Mouse (Mus musculus) macrophage (primary cell): ENCODE measurements at regions not wholly inside any gene's neighbourhood (a gene's known extent, or its start where the extent isn't known, plus 50 kb on each side); places are given as distances from the start of the nearest gene placed in this dataset.

Experiments
- H3K27ac ChIP-seq: fragments of 350-480 bp; formaldehyde crosslinking; 2 replicates; pipeline ENCODE4 v1.9.0; 2021
- H3K36me3 ChIP-seq: fragments of 350-480 bp; formaldehyde crosslinking; 2 replicates; pipeline ENCODE4 v1.9.0; 2021; ENCODE audit errors: inconsistent target
- H3K4me3 ChIP-seq: fragments of 350-480 bp; formaldehyde crosslinking; 2 replicates; pipeline ENCODE4 v1.9.0; 2021; ENCODE audit errors: inconsistent target
- H3K79me2 ChIP-seq: fragments of 350-480 bp; formaldehyde crosslinking; 2 replicates; pipeline ENCODE4 v1.9.0; 2021; ENCODE audit errors: inconsistent target
- WGBS: methylation state at CpG from one replicate; pipeline ENCODE4 v1.1.7; 2026; ENCODE audit warnings: inconsistent platforms; ENCODE audit not compliant: missing documents; 5-methylcytosine and 5-hydroxymethylcytosine counted together

- H3K36me3 ChIP-seq: no peaks in the 10 kb centered on the region
- H3K27ac ChIP-seq: no peak overlapping the region
- no peak overlapping the region for H3K4me3 ChIP-seq
- WGBS: 60% methylated on average over 2 of the region's 2 CpGs
- H3K79me2 ChIP-seq: no peaks in the 10 kb centered on the region
Observed at GRCm38 (mm10) chr1:128658802-128659201, 66.7 kb upstream of the Cxcr4 start.

- no peak overlapping the region for H3K4me3 ChIP-seq
- H3K27ac ChIP-seq: no peak overlapping the region
- no peaks in the 10 kb centered on the region for H3K36me3 ChIP-seq
- WGBS: 89% methylated on average over 5 of the region's 5 CpGs
- no peaks in the 10 kb centered on the region for H3K79me2 ChIP-seq
Observed at GRCm38 (mm10) chr1:128654099-128654862, 62.2 kb upstream of the Cxcr4 start.

- no peak overlapping the region for H3K4me3 ChIP-seq
- H3K79me2 ChIP-seq: no peaks in the 10 kb centered on the region
- H3K36me3 ChIP-seq: no peaks in the 10 kb centered on the region
- 100% methylated on average over 2 of the region's 2 CpGs for WGBS
- H3K27ac ChIP-seq: no peak overlapping the region
Observed at GRCm38 (mm10) chr1:128650596-128650995, 58.5 kb upstream of the Cxcr4 start.

GRCm38 (mm10) chr1:128649490-128650178 lies 57.5 kb upstream of the Cxcr4 start:
- no peak overlapping the region for H3K27ac ChIP-seq
- no peaks in the 10 kb centered on the region for H3K36me3 ChIP-seq
- no peak overlapping the region for H3K4me3 ChIP-seq
- 95% methylated on average over 13 of the region's 13 CpGs for WGBS
- H3K79me2 ChIP-seq: no peaks in the 10 kb centered on the region

- Histone ChIP-seq H3K36me3 (no peaks in the 10 kb centered on the region), H3K79me2 (no peaks in the 10 kb centered on the region), H3K4me3 (no peak overlapping the region), H3K27ac (no peak overlapping the region)
- 83% methylated on average over 4 of the region's 4 CpGs for WGBS
Observed at GRCm38 (mm10) chr1:128643316-128643776, 51.3 kb upstream of the Cxcr4 start.

GRCm38 (mm10) chr1:128642212-128642611 lies 50.1 kb upstream of the Cxcr4 start:
- Histone ChIP-seq H3K4me3 (no peak overlapping the region), H3K27ac (no peak overlapping the region), H3K79me2 (no peaks in the 10 kb centered on the region), H3K36me3 (no peaks in the 10 kb centered on the region)
- WGBS: 35% methylated on average over 2 of the region's 2 CpGs
